Mouse (Mus musculus): ENCODE data around the gene Tpo. TPM values are rescaled to one million over a fixed set of nuclear protein-coding genes. Genes with fewer than 3 reads are reported as not detected.

Tpo gene
- total RNA-seq (2021) = under 1 TPM; 0.22 to 0.59 TPM
- long read RNA-seq = 0 reads

DNA sequence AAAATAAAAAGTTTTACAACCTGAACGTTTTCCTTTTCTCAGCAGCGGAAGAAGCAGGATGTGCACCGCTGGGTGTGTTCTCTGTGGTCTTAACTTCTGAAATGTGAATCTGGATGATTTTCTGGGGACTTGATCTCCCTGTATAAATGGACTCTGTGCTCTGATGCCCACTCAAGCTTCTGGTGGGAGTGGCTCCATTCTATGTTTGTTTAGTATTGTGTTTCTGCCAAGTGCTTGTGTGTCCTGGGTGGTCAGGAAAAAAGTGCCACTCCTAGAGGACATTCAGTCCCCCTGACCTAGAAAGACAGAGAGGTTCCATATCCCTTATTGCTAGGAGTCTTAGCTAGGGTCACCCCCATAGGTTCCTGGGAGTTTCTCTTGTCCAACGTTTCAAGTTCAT, at the start of gene Tpo:
Tpo (minus strand) TSS at position 101 of the 400 bp plus-strand sequence.
- DNase-seq (ENCODE audit: low spot score in 2 of 2) = no peak

DNA sequence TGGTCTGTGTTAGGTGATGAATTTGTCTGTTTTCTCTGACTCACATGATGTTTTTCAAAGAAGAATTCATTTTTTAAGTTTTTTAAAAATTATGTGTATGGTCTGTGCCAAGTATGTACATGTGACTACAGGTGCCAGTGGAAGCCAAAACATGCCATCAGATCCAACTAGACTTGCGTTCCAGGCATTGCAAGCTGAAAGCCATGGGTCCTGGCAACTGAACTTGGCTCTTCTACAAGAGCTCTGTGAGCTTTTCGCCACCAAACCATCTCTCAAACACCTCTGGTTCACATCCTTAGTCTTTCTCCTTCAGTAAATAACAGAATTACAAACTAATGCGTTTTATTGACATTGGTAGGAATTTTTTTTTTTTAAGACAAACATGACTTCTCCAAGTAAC, 49.3 kb upstream of the Tpo start:
- no peak for DNase-seq (ENCODE audit: low spot score in 2 of 2)

DNA sequence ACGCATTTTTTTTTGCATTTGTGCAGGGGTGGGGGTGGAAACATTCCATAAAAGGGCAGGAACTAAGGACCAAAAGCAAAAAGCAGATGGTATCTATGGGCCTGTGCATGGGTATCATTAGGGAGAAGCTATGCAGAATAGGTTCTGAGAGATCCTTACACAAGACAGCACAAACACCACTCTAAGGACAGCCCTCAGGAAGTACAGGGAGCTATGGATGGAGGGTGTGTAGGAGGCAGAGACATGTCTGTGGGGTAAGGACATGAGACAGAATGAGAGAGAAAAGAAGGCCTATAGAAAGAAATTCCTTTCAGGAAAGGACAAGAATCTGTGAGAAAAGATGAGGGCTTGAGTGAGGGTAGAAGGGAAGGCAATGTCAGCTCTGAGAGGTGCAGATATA, 47.2 kb upstream of the Tpo start:
- no peak for DNase-seq (ENCODE audit: low spot score in 2 of 2)

DNA sequence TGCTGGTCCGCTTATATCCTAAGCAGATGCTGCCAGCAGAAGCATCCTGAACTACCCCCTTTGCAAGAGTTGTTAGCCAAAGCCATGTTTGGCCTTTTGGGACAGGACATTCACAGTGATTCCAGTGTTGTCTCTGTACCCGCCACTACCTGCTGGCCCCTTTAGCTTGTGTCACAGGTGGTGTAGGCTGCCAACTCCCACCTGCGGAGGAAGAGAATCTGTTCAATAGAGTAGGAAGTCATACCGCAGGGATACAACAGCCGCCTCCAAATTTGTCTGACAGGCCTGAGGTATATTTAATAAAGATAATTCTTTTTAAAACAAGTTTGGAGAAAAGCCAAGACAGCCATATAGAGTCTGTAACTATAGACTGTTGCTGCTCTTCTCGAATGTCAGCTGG, 45.5 kb upstream of the Tpo start:
- DNase-seq (ENCODE audit: low spot score in 2 of 2) = no peak

DNA sequence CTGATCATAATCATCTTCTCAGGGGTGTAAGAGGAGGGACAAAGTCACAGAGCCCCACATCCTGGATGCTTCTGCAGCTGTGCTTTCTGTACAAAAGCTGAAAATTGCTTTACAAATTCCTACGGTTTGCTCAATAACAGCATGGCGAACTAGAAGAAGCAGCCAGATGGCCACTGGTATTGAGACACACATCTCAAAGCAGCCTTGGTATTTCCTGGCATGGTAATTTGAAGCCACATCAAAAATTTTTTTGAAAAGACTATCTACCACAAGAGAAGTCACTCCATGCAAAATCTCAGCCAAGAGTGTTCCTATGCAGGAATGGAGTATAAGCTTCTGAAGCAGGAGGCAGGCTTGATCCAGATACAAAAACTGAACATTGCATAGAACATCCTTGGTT, 45.1 kb upstream of the Tpo start:
- no peak for DNase-seq (ENCODE audit: low spot score in 2 of 2)

GRCm38 (mm10) chr12:30168491-30168890, 36.1 kb upstream of the Tpo start:
- no peak for DNase-seq (ENCODE audit: low spot score in 2 of 2)

DNA sequence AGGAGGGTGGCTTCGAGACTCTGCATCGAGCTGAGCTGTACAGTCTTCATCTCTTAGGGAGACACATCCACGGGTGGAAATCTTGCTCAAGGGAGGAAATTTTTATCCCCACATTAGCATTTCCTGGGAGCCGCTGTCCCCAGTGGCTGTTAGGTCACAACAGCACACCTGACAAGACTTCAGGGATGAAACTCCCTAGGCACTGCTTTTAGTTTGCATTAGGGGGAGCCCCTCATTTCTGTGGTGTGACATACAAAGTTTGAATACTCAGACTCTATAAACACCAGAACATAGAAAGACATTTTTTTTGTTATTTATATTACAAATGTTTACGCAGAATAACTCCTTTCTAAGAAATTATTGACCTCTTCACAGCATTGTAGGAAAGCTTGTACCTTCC, 32.1 kb upstream of the Tpo start:
- DNase-seq (ENCODE audit: low spot score in 2 of 2) = no peak

- DNase-seq (ENCODE audit: low spot score in 2 of 2) = no peak
These were observed 31.6 kb upstream of the Tpo start for GRCm38 (mm10) chr12:30164005-30164404.

DNA sequence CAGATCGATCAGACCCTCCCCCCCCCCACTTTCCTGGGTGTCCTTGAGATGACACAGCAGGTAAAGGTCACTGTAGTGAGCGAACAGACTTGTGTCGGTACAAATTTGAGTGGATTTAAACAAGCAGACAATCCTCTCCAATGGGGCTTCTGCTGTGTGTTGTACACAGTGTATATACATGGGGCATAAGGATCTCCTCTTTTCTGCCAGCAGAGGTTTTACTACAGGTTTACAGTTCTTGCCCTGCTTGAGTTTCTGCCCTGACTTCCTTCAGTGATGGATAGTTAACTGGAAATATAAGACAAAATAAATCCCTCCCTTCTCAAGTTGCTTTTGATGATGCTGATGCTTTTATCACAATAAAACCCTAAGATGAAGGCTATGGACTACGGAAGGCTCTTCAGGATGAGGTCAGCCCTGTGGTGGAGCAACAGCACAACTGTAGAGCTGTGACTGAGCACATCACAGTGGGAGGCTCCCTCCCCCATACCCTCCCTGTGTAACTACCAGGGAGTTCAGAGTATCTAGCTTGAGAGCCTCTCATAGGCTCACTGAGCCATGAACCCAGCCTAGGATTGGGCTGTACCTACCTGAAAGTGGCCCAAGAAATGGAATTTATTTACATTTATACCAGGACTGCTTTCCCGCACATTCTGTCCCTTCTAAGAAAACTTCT, 29.4 kb upstream of the Tpo start:
- DNase-seq (ENCODE audit: low spot score in 2 of 2) = no peak

- peak in 1 of 2 experiments; percentile 17 for DNase-seq (ENCODE audit: low spot score in 2 of 2)
These were observed 28.1 kb upstream of the Tpo start for GRCm38 (mm10) chr12:30160475-30160874.

GRCm38 (mm10) chr12:30159788-30160187, 27.4 kb upstream of the Tpo start:
- DNase-seq (ENCODE audit: low spot score in 2 of 2) = no peak

GRCm38 (mm10) chr12:30154079-30154673, 21.8 kb upstream of the Tpo start:
- no peak for DNase-seq (ENCODE audit: low spot score in 2 of 2)

- DNase-seq (ENCODE audit: low spot score in 2 of 2) = peak; percentile 27 to 38
These were observed 9.7 kb upstream of the Tpo start for GRCm38 (mm10) chr12:30142085-30142484.

DNA sequence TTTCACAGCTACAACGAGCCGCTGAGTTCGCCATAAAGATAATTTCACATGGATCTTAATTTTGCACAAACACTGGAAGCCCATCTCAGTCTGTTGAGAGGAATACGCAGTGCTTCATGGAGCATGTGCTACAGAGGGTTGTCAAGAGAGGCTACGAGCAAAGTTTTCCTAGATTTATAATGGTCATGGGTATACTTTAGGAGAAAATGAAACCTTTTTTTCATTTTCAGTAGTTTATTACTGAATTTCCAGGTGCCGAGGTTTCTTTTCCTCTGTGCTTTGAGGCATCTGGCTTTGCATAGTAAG, 3.1 kb downstream of the Tpo start:
- no peak for DNase-seq (ENCODE audit: low spot score in 2 of 2)

- DNase-seq (ENCODE audit: low spot score in 2 of 2) = peak; percentile 78 to 84
These were observed 3.6 kb downstream of the Tpo start for GRCm38 (mm10) chr12:30128561-30129410.

DNA sequence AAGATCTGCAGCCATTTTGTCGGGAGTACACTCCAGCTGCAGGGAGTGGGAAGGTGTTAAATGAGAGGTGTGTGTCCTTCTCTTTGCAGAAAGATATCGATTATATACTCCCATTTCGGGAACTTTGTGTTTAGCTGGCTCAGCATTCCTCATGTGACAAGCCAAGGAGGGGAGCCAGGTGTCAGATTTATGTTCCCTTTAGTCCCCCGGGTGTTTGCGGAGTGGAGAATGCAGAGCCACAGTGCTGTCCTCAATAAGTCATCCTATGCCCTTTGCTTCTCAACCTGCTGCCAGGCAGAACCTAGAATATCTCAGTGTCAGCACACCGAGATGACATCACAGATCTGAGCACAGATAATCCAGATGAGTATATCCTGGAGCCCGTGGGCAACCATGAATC, 10.1 kb downstream of the Tpo start:
- no peak for DNase-seq (ENCODE audit: low spot score in 2 of 2)

GRCm38 (mm10) chr12:30112271-30112670, 20.2 kb downstream of the Tpo start:
- DNase-seq (ENCODE audit: low spot score in 2 of 2) = no peak

- peak; percentile 19 to 40 for DNase-seq (ENCODE audit: low spot score in 2 of 2)
These were observed 22.5 kb downstream of the Tpo start for GRCm38 (mm10) chr12:30109646-30110605.

DNA sequence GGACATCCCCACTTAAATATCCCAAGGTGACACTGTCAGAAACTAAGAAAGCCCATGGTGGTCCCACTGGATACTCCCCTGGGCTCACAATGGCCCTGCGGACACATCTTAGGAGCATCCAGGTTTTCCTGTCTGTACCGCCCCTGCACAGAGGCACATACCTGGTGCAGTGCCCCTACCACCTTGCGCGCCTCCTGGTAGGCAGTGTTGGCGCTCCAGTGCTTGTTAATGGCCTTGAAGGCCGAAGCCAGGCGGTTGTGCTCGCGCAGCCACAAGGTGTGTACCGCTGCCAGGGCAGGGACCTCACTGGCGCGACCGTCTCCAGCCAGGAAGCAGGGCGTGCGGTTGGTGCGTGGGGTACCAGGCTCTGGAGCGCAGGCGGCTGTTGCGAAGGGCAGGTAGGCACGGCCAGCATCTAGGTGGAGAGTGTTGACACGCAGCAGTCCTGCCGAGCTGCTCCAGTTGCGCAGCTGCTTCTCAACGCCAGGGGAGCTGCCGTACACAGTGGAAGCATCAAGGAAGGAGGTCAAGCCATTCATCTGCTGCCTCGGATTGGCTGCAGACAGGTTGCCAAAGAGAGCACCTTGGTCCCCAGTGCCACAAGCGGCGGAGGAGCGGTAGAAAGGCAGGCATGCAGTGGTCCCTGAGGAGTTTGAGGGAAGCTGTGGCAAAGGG, 29.4 kb downstream of the Tpo start:
- DNase-seq (ENCODE audit: low spot score in 2 of 2) = no peak

DNA sequence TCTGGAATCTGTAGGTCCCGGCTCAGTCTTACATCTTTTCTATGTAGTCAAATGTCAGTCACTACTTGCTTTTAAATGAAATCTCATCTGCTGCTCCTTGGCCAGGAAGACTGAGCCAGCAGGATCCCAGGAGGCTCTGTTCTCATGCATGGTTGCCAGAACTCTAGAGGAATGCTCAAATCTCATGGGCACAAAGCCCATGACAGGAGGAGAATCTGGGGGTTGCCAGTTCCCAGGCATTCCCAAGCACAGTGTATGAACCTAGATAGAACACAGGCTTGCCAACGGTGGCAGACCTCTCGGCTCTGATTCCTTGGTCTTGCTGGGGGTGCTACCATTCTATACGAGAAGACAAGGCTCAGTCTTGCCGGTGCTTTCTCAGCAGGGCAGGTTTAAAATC, 40.3 kb downstream of the Tpo start:
- peak in 1 of 2 experiments; percentile 23 for DNase-seq (ENCODE audit: low spot score in 2 of 2)

GRCm38 (mm10) chr12:30083971-30084370, 48.5 kb downstream of the Tpo start:
- no peak for DNase-seq (ENCODE audit: low spot score in 2 of 2)
